Mouse (Mus musculus) heart, postnatal 0 days (tissue): ENCODE measurements at regions not wholly inside any gene's neighbourhood (a gene's known extent, or its start where the extent isn't known, plus 50 kb on each side); places are given as distances from the start of the nearest gene placed in this dataset.

Experiments
- CTCF ChIP-seq: IDR thresholded peaks from 2 replicates; pipeline ENCODE4 v1.5.1; 2016; ENCODE audit warnings: antibody characterized with exemption, control low read depth, low read depth
- EP300 ChIP-seq: IDR thresholded peaks from 2 replicates; pipeline ENCODE4 v1.6.1; 2016; ENCODE audit warnings: antibody characterized with exemption, low read depth

GRCm38 (mm10) chr13:39441799-39442198 is 481.1 kb upstream of the Slc35b3 start:
- no peak for TF ChIP-seq CTCF
- no peak for TF ChIP-seq EP300
